Mouse (Mus musculus) B cell, adult 67 days (primary cell): Measurements from ENCODE around the gene Srf. TPM values are rescaled to one million over a fixed set of nuclear protein-coding genes. Genes with fewer than 3 reads are reported as not detected.

Source experiments
- total RNA-seq, 2 experiments: library from RNA; stranded (reverse); gene quantifications; 4 replicates each; pipeline ENCODE4 v1.2.4; 2023

Gene Srf
- 10 to 100 TPM; 84.9 to 85.5 TPM for total RNA-seq

GRCm38 (mm10) chr17:46555673-46556583, at the start of gene Srf:
Gene Srf, minus strand, starts transcription at chr17:46556175.

GRCm38 (mm10) chr17:46545813-46546564, 10.0 kb downstream of the Srf start, which contains the start of gene Cul9:
Gene Cul9, minus strand, starts transcription at chr17:46546388.

Other genes with a start within 250 kb of the Srf start
- 10 to 100 TPM; 14.6 to 15.8 TPM for gene Abcc10, start 227.8 kb downstream of the Srf start, total RNA-seq
- gene Zfp318, start 172.4 kb downstream of the Srf start, total RNA-seq: 100 to 1,000 TPM; 305 to 314 TPM
- gene Crip3, start 127.2 kb downstream of the Srf start, total RNA-seq: 1 to 10 TPM; 7.9 to 8.9 TPM
- gene Slc22a7, start 117.7 kb downstream of the Srf start, total RNA-seq: not detected
- gene Ttbk1, start 68.5 kb downstream of the Srf start, total RNA-seq: 1 to 10 TPM; 3.9 to 4.7 TPM
- gene Dnph1, start 59.5 kb downstream of the Srf start, total RNA-seq: not detected
- 10 to 100 TPM; 19.9 to 21.4 TPM for gene Cul9, start 9.8 kb downstream of the Srf start, total RNA-seq
- gene Ptk7, start 73.3 kb upstream of the Srf start, total RNA-seq: under 1 TPM in 1 of 2 experiments, not detected in 1; 0.15 TPM
- gene Klc4, start 89.8 kb upstream of the Srf start, total RNA-seq: 10 to 100 TPM; 20.3 to 21.3 TPM
- 10 to 100 TPM; 31.3 to 41.2 TPM for gene Mrpl2, start 90.1 kb upstream of the Srf start, total RNA-seq
- 10 to 100 TPM in 1 of 2 experiments, 1 to 10 TPM in 1; 8.5 to 10.4 TPM for gene Cul7, start 94.2 kb upstream of the Srf start, total RNA-seq
- 10 to 100 TPM; 22.2 to 28.0 TPM for gene Rrp36, start 118.2 kb upstream of the Srf start, total RNA-seq
- 10 to 100 TPM; 55.1 to 57.7 TPM for gene Mea1, start 122.6 kb upstream of the Srf start, total RNA-seq
- 10 to 100 TPM; 51.1 to 51.6 TPM for gene Klhdc3, start 124.7 kb upstream of the Srf start, total RNA-seq
- 10 to 100 TPM; 36.6 to 39.9 TPM for gene Ppp2r5d, start 148.9 kb upstream of the Srf start, total RNA-seq
- gene Pex6, start 155.3 kb upstream of the Srf start, total RNA-seq: 10 to 100 TPM; 37.4 to 42.4 TPM
- 1 to 10 TPM; 7.4 to 9.9 TPM for gene Gnmt, start 173.0 kb upstream of the Srf start, total RNA-seq
- gene Cnpy3, start 196.0 kb upstream of the Srf start, total RNA-seq: 100 to 1,000 TPM; 135 to 141 TPM
- not detected for gene Ptcra, start 207.5 kb upstream of the Srf start, total RNA-seq
- 10 to 100 TPM; 13.1 to 15.2 TPM for gene 2310039H08Rik, start 216.5 kb upstream of the Srf start, total RNA-seq
- gene Rpl7l1, start 226.5 kb upstream of the Srf start, total RNA-seq: 10 to 100 TPM; 78.8 to 80.1 TPM